Mouse (Mus musculus) layer of hippocampus, adult 11-12 months (tissue): ENCODE results near the gene Ttc28.

Source experiments
- DNase-seq: peaks from one replicate; pipeline ENCODE4 v3.0.0; 2022; ENCODE audit warnings: low spot score

Ttc28 gene

DNA sequence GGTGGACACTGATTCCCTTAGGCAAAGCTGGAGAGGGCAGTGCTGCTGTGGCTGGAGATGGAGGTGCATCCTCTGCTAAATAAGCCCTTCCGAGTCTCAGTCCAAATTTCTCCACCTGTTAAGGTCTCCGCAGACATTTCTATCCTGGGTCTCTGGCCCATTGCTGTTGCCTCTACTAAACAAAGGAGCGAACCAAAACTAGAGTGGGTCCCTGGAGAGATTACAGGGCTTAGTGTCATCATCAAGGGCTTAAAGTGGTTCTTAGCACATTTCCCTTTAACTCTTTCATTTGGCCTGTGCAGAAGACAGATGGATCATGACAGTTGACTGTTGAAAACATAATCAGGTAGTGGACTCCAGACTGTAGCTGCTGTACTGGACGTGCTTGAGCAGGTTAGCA, 9.0 kb downstream of the Ttc28 start:
- no peak for DNase-seq

GRCm38 (mm10) chr5:110889945-110890344, 10.3 kb downstream of the Ttc28 start:
- DNase-seq, result no peak

DNA sequence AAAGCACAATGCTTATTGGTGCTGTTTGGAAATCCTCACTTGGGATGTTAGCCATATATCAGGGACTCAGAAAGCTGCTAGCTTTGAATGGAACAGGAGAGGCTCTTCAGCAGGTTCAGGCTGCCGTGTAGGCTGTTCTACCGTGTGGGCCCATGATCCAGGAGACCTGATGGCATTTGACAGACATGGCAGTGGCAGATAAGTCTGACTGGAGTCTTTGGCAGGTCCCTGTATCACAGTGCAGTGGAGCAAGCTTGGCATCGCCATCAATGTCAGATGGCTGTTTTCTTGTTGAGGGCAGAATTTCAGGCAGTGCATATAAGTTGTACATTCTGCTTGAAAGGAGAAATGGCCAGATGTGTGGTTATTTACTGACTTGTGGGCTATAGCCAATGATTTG, 11.0 kb downstream of the Ttc28 start:
- no peak for DNase-seq

GRCm38 (mm10) chr5:110897114-110897788, 17.6 kb downstream of the Ttc28 start:
- DNase-seq, result no peak

GRCm38 (mm10) chr5:110898169-110898568, 18.6 kb downstream of the Ttc28 start:
- no peak for DNase-seq

DNA sequence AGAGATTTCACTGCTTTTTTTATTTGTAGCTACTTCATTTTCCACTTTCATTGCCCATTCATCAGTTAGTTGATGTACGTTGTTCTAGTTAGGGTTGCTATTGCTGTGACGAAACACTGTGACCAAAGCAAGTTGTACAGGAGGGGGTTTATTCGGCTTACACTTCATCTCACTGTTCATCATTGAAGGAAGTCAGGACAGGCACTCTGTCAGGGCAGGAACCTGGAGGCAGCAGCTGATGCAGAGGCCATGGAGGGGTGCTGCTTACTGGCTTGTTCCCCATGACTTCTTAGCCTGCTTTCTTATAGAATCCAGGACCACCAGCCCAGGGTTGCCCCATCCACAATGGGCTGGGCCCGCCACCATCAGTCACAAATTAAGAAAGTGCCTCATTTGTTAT, 19.2 kb downstream of the Ttc28 start:
- no peak for DNase-seq

GRCm38 (mm10) chr5:110900331-110900730, 20.7 kb downstream of the Ttc28 start:
- no peak for DNase-seq

DNA sequence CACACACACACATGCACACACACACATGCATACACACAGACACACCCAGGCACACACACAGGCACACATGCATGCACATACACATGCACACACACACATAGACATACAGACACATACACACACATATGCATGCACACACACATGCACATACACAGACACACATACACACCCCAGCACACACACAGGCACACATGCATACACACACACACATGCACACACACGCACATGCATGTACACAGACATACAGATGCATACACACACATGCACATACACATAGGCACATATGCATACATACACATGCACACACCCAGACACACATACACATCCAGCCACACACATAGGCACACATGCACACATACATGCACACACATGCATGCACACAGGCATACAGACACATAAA, 27.1 kb downstream of the Ttc28 start:
- DNase-seq, result no peak

GRCm38 (mm10) chr5:110908879-110909278, 29.3 kb downstream of the Ttc28 start:
- no peak for DNase-seq

DNA sequence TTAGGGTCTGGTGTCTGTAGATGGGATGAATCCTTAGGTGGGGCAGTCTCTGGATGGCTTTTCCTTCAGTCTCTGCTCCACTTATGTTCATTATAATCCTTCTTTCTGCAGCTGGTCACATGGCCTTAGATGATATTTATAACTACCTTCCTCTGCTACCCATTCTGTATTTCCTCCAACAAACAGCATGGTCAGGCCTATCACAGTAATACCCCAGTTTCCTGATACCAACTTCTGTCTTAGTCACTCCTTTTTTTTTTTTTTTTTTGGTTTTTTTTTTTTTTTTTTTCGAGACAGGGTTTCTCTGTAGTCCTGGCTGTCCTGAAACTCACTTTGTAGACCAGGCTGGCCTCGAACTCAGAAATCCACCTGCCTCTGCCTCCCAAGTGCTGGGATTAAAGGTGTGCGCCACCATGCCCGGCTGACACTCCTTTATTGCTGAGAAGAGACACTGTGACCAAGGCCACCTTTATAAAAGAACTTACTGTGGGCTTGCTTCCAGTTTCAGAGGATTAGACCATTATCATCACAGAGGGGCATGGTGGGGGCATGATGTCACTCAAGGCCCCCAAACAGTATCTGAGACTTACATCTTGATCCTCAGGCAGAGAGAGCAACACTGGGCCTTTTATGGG, 30.5 kb downstream of the Ttc28 start:
- no peak for DNase-seq

DNA sequence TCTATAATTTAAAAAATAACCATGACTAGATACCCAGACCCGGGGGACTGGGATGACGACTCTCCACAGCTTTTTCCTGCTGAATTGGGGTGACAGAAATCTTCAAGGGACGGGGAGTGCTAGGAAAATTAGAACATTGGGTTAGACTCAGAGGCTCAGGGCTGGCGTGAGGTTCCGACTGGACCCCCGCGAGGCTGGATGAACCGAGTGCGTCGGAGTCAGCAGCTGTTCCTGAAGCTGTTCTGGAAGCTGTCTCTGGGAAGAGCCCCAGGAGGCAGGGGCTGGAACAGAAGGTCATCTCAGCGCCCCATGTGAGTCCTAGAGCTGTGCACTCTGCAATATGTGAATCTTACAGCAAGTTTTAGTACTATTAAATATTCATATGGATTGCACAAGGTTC, 35.3 kb downstream of the Ttc28 start:
- no peak for DNase-seq

- no peak for DNase-seq
Observed at GRCm38 (mm10) chr5:110916241-110916640, 36.6 kb downstream of the Ttc28 start.

GRCm38 (mm10) chr5:110919541-110919940, 39.9 kb downstream of the Ttc28 start:
- no peak for DNase-seq

DNA sequence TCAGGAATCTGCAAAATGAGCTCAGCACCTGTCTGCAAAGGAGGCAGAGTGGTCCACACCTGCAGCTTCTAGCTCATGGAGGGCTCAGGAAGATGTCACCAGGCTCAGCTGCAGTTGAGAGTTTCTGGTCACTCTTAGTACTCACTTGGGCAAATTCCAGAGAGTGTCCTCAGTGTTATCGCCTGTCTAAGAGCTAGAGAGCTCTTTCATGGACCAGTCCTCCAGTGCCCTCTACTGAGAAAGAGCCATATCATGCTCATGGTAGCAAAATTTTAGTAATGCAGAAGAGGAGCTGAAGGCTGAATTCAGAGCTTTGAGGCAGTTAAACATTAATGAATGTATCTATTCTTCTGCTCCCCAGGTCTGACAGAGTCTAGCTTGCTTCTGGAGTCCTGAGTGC, 43.7 kb downstream of the Ttc28 start:
- DNase-seq, result peak; percentile 27

GRCm38 (mm10) chr5:110924636-110925035, 45.0 kb downstream of the Ttc28 start:
- no peak for DNase-seq

DNA sequence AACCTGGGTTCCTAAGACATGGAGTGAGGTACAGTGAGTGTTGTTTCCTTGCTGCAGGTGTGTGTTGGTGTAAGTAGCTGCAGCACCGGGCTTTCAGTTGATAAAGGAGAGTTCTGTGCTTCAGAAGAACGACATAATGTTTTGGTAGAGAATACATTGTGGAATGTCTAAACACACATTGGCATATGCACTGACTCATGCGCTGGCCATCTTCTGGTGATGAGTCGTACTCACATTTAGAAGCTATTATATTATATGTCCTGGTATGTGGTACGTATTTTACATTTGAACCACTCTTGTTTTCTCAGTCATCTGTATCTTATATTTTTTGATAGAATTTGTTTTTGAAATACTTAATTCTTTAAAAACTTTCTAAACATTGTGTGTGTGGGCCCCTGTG, 46.2 kb downstream of the Ttc28 start:
- no peak for DNase-seq

DNA sequence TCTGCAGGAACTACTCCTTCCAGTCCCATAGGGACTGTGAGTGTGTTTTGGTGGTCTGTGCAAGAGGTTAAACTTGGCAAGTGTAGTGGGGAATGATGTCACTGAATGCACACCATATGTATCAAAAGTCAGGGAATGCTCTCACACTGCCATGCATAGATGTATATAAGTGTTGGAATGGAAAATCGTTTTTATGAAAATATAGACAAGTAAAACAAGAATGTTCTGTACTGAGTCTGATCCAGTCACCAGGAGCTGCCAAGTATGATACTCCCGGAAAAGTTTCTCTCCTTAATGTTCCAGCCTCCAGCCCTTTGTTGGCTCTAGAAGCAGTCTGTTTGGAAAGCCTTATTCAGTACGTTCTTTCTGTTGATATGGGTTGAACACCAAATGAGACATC, 48.7 kb downstream of the Ttc28 start:
- no peak for DNase-seq

DNA sequence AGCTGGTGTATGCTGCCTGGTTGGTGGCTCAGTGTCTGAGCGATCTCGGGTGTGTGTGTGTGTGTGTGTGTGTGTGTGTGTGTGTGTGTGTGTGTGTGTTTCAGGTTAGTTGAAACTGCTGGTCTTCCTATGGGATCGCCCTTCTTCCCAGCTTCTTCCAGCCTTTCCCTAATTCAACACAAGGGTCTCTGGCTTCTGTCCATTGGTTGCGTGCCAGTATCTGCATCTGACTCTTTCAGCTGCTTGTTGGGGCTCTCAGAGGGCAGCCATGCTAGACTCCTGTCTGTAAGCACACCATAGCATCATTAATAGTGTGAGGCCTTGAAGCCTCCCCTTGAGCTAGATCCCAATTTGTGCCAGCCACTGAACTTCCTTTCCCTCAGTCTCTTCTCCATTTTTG, 49.7 kb downstream of the Ttc28 start:
- DNase-seq, result no peak

DNA sequence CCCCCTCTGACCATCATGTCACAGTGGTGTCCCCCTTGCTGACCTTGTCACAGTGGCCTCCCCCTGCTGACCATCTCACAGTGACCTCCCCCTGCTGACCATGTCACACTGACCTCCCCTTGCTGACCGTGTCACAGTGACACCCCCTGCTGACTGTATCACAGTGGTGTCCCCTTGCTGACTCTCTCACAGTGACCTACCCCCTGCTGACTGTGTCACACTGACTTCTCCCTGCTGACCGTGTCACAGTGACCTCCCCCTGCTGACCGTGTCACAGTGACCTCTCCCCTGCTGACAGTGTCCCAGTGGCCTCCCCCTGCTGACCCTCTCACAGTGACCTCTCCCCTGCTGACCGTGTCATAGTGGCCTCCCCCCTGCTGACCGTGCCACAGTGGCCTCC, 57.0 kb downstream of the Ttc28 start:
- DNase-seq, result no peak

- no peak for DNase-seq
Observed at GRCm38 (mm10) chr5:110944326-110944725, 64.7 kb downstream of the Ttc28 start.

GRCm38 (mm10) chr5:110948476-110949399, 69.1 kb downstream of the Ttc28 start:
- DNase-seq, result no peak

DNA sequence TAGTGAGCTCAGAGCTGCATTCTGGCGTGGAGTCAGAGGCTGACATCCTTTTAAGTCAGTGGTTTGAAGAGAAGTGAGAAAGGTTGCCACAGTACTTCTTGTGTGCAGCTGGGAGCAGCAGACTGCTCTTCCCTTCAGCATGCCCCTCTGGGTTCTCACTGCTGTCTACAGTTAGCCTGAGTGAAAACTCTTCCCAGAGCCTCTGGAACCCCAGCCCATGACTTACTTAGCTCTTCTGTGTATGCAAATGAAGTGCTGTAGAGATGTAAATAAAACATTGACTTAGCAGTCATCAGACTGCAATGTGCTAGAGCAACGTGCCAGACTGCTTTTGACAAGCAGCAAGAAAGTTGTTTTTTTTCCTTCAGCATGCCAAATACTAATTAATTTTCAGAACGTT, 70.2 kb downstream of the Ttc28 start:
- DNase-seq, result no peak

- no peak for DNase-seq
Observed at GRCm38 (mm10) chr5:110958196-110958595, 78.6 kb downstream of the Ttc28 start.
